Mouse (Mus musculus) neural tube, embryonic 11.5 days (tissue): ENCODE results near the gene Ly6g6e. TPM values are rescaled to one million over a fixed set of nuclear protein-coding genes. Genes with fewer than 3 reads are reported as not detected.
A peak's percentile ranks its signal among the peaks of the same experiment; 100 is the strongest.

Experiments
- ATAC-seq: fragments of 200-750 bp; cut with Nextera tagmentation; 2 replicates; pipeline ENCODE4 v1.8.0; 2017; ENCODE audit warnings: moderate number of reproducible peaks, mild to moderate bottlenecking, moderate TSS enrichment, moderate library complexity; ENCODE audit not compliant: insufficient read depth, low FRiP score, low TSS enrichment
- DNase-seq: peaks from one replicate; pipeline ENCODE4 v3.0.0-alpha.2; 2015; ENCODE audit warnings: low spot score
- H3K27ac ChIP-seq: fragments of 300-500 bp; sonication (generic); 2 replicates; pipeline ENCODE4 v1.5.1; 2014; ENCODE audit warnings: low read depth, mild to moderate bottlenecking, low read length
- H3K27me3 ChIP-seq: fragments of 300-500 bp; sonication (generic); 2 replicates; pipeline ENCODE4 v1.6.1; 2014; ENCODE audit warnings: mild to moderate bottlenecking, low read length, mixed read lengths; ENCODE audit not compliant: control insufficient read depth, insufficient read depth
- H3K36me3 ChIP-seq: fragments of 300-500 bp; sonication (generic); 2 replicates; pipeline ENCODE4 v1.6.1; 2014; ENCODE audit warnings: mild to moderate bottlenecking, low read length, moderate library complexity, mixed read lengths; ENCODE audit not compliant: control insufficient read depth, insufficient read depth
- H3K4me1 ChIP-seq: fragments of 300-500 bp; sonication (generic); 2 replicates; pipeline ENCODE4 v1.6.1; 2014; ENCODE audit warnings: low read length, mixed read lengths; ENCODE audit not compliant: control insufficient read depth, insufficient read depth
- H3K4me2 ChIP-seq: fragments of 300-500 bp; sonication (generic); 2 replicates; pipeline ENCODE4 v1.6.1; 2014; ENCODE audit warnings: low read depth, mild to moderate bottlenecking, moderate library complexity
- H3K4me3 ChIP-seq: fragments of 300-500 bp; sonication (generic); 2 replicates; pipeline ENCODE4 v1.5.1; 2014; ENCODE audit warnings: low read depth, low read length
- H3K9ac ChIP-seq: fragments of 300-500 bp; sonication (generic); 2 replicates; pipeline ENCODE4 v1.6.1; 2014; ENCODE audit warnings: mild to moderate bottlenecking, low read length
- H3K9me3 ChIP-seq: fragments of 300-500 bp; sonication (generic); 2 replicates; pipeline ENCODE4 v1.6.1; 2016; ENCODE audit warnings: low read length; ENCODE audit not compliant: control insufficient read depth
- WGBS: fragments of 180-500 bp; shearing (Covaris S2); extraction: QIAGEN DNeasy Blood & Tissue Kit; methylation state at CpG from one replicate; pipeline ENCODE4 v1.1.7; 2014; 5-methylcytosine and 5-hydroxymethylcytosine counted together
- polyA plus RNA-seq: library from polyadenylated mRNA; unstranded; fragments of >200 nt; fragmentation: Nextera tagmentation; extraction: Ambion mirVana; gene quantifications from 2 replicates; pipeline ENCODE4 v1.2.1, GENCODE M21; 2014

The Ly6g6e gene
- polyA plus RNA-seq, 1 experiment from 2014 or later: 0.46 TPM

DNA sequence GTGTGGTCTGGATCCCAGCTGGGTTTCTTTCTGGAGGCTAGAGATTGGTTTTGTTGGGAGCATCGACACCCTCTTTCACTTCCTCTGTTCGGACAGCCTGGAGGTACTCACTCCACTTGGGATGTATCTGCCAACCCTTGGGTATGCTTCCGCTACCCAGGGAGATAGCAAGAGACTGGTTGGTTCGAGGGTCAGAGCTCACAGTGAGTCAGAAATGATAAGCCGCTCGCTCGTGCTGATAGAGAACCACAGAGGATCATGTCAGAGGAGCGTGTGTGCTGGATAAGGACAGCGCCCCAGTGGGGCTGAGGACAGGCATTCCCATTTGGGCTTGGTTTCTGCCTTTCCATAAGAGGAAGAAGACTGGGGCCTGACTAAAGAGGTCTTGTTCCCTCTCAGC, 3.1 kb downstream of the Ly6g6e start:
- H3K36me3 ChIP-seq: no peaks in the 10 kb centered on the region
- H3K9ac ChIP-seq: no peak overlapping the region
- no peaks in the 10 kb centered on the region for H3K27me3 ChIP-seq
- H3K4me2 ChIP-seq: no peak overlapping the region
- H3K4me1 ChIP-seq: peaks cover 9% of the 10 kb centered on the region
- ATAC-seq (no peak), DNase-seq (no peak)
- no peaks in the 10 kb centered on the region for H3K9me3 ChIP-seq
- no peak overlapping the region for H3K27ac ChIP-seq
- WGBS: 75% methylated on average over 9 of the region's 9 CpGs
- no peak overlapping the region for H3K4me3 ChIP-seq

DNA sequence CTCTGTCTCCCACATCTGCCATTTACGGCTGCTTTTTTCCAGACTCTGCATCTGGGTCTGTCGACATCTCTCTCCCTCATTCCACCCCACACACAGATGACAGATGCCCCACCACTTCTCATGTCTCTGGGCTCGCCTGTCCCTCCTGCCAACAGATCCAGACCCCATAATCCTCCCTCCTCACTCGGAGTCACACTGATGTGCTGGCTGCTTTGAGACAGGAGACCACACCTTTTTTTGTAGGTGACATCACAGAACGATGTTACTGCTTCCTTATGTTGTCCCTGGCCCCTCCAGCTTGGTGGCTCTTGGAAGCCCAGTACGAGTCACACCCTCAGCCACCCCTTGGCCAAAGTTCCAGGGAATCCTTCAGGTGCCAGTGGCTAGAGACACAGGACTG, 3.5 kb downstream of the Ly6g6e start:
- H3K4me1 ChIP-seq: peaks cover 9% of the 10 kb centered on the region
- DNase-seq (no peak), ATAC-seq (no peak)
- H3K36me3 ChIP-seq: no peaks in the 10 kb centered on the region
- H3K9ac ChIP-seq: no peak overlapping the region
- no peak overlapping the region for H3K4me2 ChIP-seq
- no peak overlapping the region for H3K27ac ChIP-seq
- no peaks in the 10 kb centered on the region for H3K9me3 ChIP-seq
- no peaks in the 10 kb centered on the region for H3K27me3 ChIP-seq
- 62% methylated on average over 6 of the region's 6 CpGs for WGBS
- H3K4me3 ChIP-seq: no peak overlapping the region

DNA sequence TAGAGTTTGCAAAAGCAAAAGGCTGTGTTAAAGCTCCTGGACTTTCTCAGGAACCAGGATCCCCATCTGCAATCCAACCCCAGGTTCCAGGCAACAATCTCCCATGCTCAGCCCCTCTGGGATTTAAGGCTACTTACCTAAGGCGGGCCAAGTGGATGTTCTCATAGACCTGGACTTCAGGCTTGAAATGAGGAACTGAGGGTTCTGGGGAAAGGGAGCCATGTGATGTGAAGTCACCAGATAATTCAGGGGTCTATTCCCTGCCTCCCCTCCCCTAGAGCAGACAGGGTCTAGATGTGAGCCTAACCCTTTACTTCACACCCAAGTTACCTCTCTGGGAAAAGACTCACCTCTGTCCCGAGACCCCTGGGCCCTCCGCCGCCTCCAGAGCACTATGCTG, 4.0 kb downstream of the Ly6g6e start:
- DNase-seq (no peak), ATAC-seq (no peak)
- WGBS: 80% methylated on average over 4 of the region's 4 CpGs
- H3K9me3 ChIP-seq: no peaks in the 10 kb centered on the region
- H3K4me3 ChIP-seq: no peak overlapping the region
- H3K9ac ChIP-seq: no peak overlapping the region
- H3K27me3 ChIP-seq: no peaks in the 10 kb centered on the region
- no peaks in the 10 kb centered on the region for H3K36me3 ChIP-seq
- H3K27ac ChIP-seq: no peak overlapping the region
- H3K4me1 ChIP-seq: peaks cover 9% of the 10 kb centered on the region
- no peak overlapping the region for H3K4me2 ChIP-seq

DNA sequence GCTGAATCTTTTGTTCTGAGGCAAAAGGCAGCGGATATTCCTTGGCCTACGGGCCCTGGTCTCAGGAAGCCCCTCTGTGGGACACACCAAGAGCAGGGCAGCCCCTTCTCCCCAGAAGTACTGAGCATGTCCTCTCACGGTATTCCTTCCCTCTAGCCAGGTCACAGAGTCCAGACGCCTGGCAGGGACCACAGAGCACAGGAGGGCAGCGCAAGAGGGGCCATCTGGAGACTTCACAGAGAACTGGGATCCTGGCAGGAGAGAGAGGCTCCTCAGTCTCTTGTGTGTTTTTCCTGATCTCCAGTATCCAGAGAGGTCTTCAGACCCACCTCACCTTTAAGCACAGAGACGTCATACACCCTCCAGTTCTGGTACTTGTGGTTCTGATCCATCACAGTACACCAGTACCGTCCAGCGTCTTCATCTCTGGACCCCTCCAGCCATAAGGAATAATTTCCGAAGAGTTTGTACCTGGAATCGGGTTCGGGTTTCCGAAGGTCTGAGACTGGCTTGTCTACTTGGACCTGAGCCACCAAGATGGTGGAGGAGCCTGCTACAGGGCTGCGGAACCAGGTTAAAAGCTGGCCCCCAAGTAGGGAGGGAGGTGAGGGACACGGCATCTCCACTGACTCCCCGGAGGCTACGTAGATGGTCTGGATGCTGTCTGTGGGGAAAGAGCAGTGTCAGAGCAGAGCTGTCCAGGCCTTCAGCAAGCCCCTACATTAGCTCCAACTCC, 6.3 kb downstream of the Ly6g6e start:
- WGBS: 89% methylated on average over 16 of the region's 16 CpGs
- no peaks in the 10 kb centered on the region for H3K36me3 ChIP-seq
- no peak overlapping the region for H3K4me2 ChIP-seq
- DNase-seq: no peak
- H3K4me3 ChIP-seq: no peak overlapping the region
- H3K9me3 ChIP-seq: no peaks in the 10 kb centered on the region
- ATAC-seq: no peak
- H3K9ac ChIP-seq: no peak overlapping the region
- 0 out of 2 replicates have a peak, but pooled peaks cover under 1% of the 10 kb centered on the region for H3K4me1 ChIP-seq
- no peaks in the 10 kb centered on the region for H3K27me3 ChIP-seq
- H3K27ac ChIP-seq: no peak overlapping the region

DNA sequence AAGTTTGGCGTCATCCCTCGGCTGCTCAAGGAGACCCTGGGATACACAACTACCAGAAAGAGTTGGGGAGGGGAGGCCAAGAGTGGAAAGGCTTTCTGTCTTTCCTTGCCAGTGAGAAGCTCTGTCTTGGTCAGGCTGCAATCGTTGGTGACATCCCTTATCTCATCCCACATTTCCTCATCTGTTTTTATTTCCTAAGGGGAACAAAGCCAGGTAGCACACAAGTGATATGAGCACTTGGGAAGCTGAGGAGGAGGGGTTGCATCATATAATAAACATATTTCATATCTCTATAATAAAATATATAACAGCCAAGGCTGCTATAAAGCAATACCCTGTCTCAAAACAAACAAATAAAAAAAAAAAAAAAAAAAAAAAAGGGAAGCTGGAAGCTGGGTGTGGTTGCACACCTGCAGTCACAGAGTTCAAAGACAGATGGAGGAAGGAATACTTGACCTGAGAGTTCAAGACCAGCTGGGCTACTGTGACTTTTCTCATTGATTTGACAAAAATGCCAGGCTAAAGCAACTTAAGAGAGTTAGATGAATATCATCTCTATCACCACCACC, 7.3 kb downstream of the Ly6g6e start:
- no peak for ATAC-seq
- Histone ChIP-seq H3K27me3 (no peaks in the 10 kb centered on the region), H3K9me3 (no peaks in the 10 kb centered on the region), H3K27ac (no peak overlapping the region), H3K36me3 (no peaks in the 10 kb centered on the region), H3K4me1 (no peaks in the 10 kb centered on the region), H3K4me2 (no peak overlapping the region), H3K9ac (no peak overlapping the region), H3K4me3 (no peak overlapping the region)
- WGBS: 79% methylated on average over 3 of the region's 3 CpGs
- no peak for DNase-seq

DNA sequence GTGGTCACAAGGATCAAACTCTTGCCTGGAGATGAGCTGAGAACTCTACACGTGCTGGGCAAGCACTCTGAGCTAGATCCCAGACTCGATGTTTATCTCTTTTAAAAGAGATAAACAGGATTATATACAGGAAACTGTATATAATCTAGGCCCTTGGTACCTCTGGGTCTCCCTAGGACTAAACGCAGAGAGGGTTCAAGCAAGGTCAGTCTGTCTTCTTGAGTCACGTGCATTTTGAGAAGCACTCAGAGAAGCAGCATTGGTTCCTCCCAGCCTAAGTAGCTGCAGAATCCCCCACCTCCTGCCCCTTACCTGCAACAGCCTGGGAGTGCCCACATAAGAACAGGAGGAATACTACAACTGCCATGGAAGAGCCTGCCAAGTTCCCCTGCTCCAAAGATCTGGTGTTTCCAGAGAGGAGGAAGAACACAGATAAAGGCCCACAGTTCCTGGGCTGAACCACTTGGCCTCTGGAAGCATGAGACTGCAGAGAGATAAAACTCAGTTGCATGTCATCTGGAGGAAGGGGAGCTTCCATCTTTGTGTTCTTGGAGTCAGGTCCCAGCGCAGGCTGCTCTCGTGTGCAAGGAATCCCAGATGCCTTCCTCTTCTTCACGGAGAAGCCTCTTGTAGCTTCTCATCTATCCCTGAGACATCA, 8.6 kb downstream of the Ly6g6e start, which contains the start of gene Ly6g6f:
Gene Ly6g6f (minus strand): TSS at position 403 of the 658 bp plus-strand sequence.
- no peak within 1 kb of the TSS for H3K9ac ChIP-seq
- no peaks in the 10 kb centered on the region for H3K27me3 ChIP-seq
- no peak within 1 kb of the TSS for H3K27ac ChIP-seq
- peaks cover 5% of the 10 kb centered on the region; the same call in 1 of the 2 replicates for H3K4me1 ChIP-seq
- ATAC-seq (no peak), DNase-seq (no peak)
- H3K4me3 ChIP-seq: no peak within 1 kb of the TSS
- H3K4me2 ChIP-seq: no peak within 1 kb of the TSS
- no peaks in the 10 kb centered on the region for H3K9me3 ChIP-seq
- WGBS: 84% methylated on average over 7 of the region's 7 CpGs
- no peaks in the 10 kb centered on the region for H3K36me3 ChIP-seq

DNA sequence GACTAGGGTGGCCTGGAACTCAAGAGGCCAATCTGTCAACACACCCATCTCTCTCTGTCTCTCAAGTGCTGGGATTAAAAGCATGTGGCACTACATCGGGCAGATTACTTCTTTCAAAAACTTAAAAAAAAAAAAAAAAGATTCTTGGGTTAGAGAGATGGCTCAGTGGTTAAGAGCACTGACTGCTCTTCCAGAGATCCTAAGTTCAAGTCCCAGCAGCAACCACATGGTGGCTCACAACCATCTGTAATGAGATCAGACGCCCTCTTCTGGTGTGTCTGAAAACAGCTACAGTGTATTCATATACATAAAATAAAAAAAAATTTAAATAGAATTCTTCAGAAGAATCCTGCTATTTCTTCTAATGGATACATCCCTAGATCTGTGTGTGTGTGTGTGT, 11.4 kb downstream of the Ly6g6e start:
- H3K9ac ChIP-seq: no peak overlapping the region
- no peak for DNase-seq
- H3K36me3 ChIP-seq: peaks cover 3% of the 10 kb centered on the region; the same call in 1 of the 2 replicates
- H3K4me2 ChIP-seq: no peak overlapping the region
- H3K9me3 ChIP-seq: no peaks in the 10 kb centered on the region
- 50% methylated on average over 2 of the region's 2 CpGs for WGBS
- H3K4me3 ChIP-seq: no peak overlapping the region
- H3K4me1 ChIP-seq: peaks cover 6% of the 10 kb centered on the region; the same call in 1 of the 2 replicates
- no peak for ATAC-seq
- H3K27me3 ChIP-seq: no peaks in the 10 kb centered on the region
- no peak overlapping the region for H3K27ac ChIP-seq

DNA sequence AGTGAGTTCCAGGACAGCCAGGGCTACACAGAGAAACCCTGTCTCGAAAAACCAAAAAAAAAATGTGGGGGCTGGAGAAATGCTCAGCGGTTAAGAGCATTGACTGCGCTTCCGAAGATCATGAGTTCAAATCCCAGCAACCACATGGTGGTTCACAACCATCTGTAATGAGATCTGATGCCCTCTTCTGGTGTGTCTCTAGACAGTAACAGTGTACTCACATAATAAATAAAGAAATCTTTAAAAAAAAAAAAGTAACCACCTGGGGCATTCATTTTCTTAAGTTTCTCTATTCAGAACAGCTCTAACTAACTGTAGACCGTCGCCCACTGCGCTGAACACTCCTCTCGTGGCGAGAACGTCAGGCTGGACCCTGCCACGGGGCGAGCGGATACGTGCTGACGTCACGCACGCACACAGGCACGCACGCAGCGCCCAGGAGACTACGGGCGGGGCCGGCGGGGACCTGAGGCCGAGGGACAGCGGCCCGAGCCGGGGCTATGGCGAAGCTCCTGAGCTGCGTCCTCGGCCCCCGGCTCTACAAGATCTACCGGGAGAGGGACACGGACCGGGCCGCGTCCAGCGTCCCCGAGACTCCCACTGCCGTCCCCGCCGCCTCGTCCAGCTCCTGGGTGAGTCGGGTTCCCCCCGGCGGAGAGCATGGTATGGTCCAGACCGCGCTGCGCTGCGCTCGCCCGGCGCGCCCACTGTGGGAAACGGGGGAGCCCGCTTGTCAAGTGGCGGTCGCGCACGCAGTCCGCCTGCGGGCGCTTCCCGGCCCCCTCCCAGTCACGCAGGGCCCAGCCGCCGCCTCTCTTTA, 12.3 kb downstream of the Ly6g6e start, which contains the start of gene Abhd16a:
Gene Abhd16a (plus strand): TSS at position 439 of the 820 bp plus-strand sequence.
- ATAC-seq (peak; percentile 98), DNase-seq (peak; percentile 97)
- peak within 1 kb of the TSS; percentile 93 for H3K9ac ChIP-seq
- H3K36me3 ChIP-seq: peaks cover 3% of the 10 kb centered on the region; the same call in 1 of the 2 replicates
- no peaks in the 10 kb centered on the region for H3K27me3 ChIP-seq
- H3K27ac ChIP-seq: peak within 1 kb of the TSS; percentile 94
- peak within 1 kb of the TSS; percentile 60 for H3K4me3 ChIP-seq
- H3K9me3 ChIP-seq: no peaks in the 10 kb centered on the region
- H3K4me1 ChIP-seq: peaks cover 6% of the 10 kb centered on the region; the same call in 1 of the 2 replicates
- 3% methylated on average over 67 of the region's 67 CpGs for WGBS
- H3K4me2 ChIP-seq: peak within 1 kb of the TSS; percentile 66
